Mouse (Mus musculus) brain, embryonic 14.5 days (tissue): ENCODE data around the gene Masp1.

Source experiments
- CTCF ChIP-seq: fragments of 200-500 bp; IDR thresholded peaks from 2 replicates; pipeline ENCODE4 v1.5.1; 2012; ENCODE audit warnings: inconsistent platforms, mild to moderate bottlenecking, moderate library complexity, borderline replicate concordance; ENCODE audit not compliant: insufficient read depth, insufficient read length; ENCODE audit errors: extremely low read depth
- POLR2A ChIP-seq: fragments of 200-500 bp; IDR thresholded peaks from 2 replicates; pipeline ENCODE4 v1.6.1; 2012; ENCODE audit warnings: mild to moderate bottlenecking, inconsistent platforms, borderline replicate concordance; ENCODE audit not compliant: poor library complexity, insufficient read depth, insufficient read length, severe bottlenecking; ENCODE audit errors: extremely low read depth

DNA sequence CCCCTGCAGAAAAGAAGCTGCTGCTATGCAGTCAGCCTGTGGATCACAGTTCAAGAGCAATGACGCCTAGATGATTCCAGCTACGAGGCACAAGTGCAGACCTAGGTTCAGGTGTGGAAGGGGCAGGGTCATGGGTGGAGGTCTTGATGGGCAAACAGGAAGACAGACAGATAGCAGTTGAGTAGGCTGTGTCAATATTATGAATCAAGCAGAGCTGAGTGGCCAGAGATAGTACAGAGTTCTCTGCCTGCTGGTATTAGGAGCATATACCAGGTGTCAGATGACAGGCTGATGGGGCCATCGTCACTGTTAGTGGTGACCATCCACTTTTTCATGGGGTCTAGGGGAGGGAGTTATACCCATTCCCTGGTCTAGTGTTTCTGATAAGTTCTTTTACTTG is 13.1 kb upstream of the Masp1 start:
- no peak for TF ChIP-seq CTCF
- TF ChIP-seq POLR2A = no peak
